Mouse (Mus musculus) megakaryocyte, embryonic 14.5 days (primary cell): ENCODE measurements at regions not wholly inside any gene's neighbourhood (a gene's known extent, or its start where the extent isn't known, plus 50 kb on each side); places are given as distances from the start of the nearest gene placed in this dataset.

Experiments used
- FLI1 ChIP-seq: IDR thresholded peaks from 2 replicates; pipeline ENCODE4 v1.6.1; 2012; ENCODE audit warnings: low read length, inconsistent platforms, mixed read lengths
- GATA1 ChIP-seq: IDR thresholded peaks from 3 replicates; pipeline ENCODE4 v1.6.1; 2012; ENCODE audit warnings: mixed read lengths, low read length, inconsistent platforms, borderline replicate concordance

- TF ChIP-seq FLI1 (no peak), GATA1 (no peak)
Observed at GRCm38 (mm10) chr8:64276058-64276457, 70.0 kb upstream of the Tll1 start.
